Mouse (Mus musculus) lung, postnatal 0 days (tissue): ENCODE data around the gene Fgf7. TPM values are rescaled to one million over a fixed set of nuclear protein-coding genes. Genes with fewer than 3 reads are reported as not detected.

Experiments
- ATAC-seq: fragments of 200-750 bp; cut with Nextera tagmentation; 2 replicates; pipeline ENCODE4 v1.8.0; 2017; ENCODE audit warnings: moderate library complexity
- DNase-seq: peaks from one replicate; pipeline ENCODE4 v3.0.0-alpha.2; 2016; ENCODE audit warnings: low spot score
- H3K27ac ChIP-seq: fragments of 300-500 bp; sonication (generic); 2 replicates; pipeline ENCODE4 v1.5.1; 2014; ENCODE audit warnings: antibody characterized with exemption, mild to moderate bottlenecking, low read length, mixed read lengths
- H3K27me3 ChIP-seq: fragments of 300-500 bp; sonication (generic); replicated peaks from 2 replicates; pipeline ENCODE4 v1.6.1; 2014; ENCODE audit warnings: low read length, mixed read lengths; ENCODE audit not compliant: insufficient read depth
- H3K36me3 ChIP-seq: fragments of 300-500 bp; sonication (generic); 2 replicates; pipeline ENCODE4 v1.6.1; 2014; ENCODE audit warnings: low read length, mixed read lengths; ENCODE audit not compliant: insufficient read depth
- H3K4me1 ChIP-seq: fragments of 300-500 bp; sonication (generic); 2 replicates; pipeline ENCODE4 v1.6.1; 2014; ENCODE audit warnings: antibody characterized with exemption, low read depth, low read length, mixed read lengths; ENCODE audit not compliant: insufficient read depth
- H3K4me2 ChIP-seq: fragments of 300-500 bp; sonication (generic); replicated peaks from 2 replicates; pipeline ENCODE4 v1.6.1; 2014; ENCODE audit warnings: low read depth, mild to moderate bottlenecking, low read length, moderate library complexity, mixed read lengths
- H3K4me3 ChIP-seq: fragments of 300-500 bp; sonication (generic); 2 replicates; pipeline ENCODE4 v1.5.1; 2014; ENCODE audit warnings: low read depth, low read length
- H3K9ac ChIP-seq: fragments of 300-500 bp; sonication (generic); replicated peaks from 2 replicates; pipeline ENCODE4 v1.6.1; 2014; ENCODE audit warnings: low read depth, mild to moderate bottlenecking
- H3K9me3 ChIP-seq: fragments of 300-500 bp; sonication (generic); 2 replicates; pipeline ENCODE4 v1.6.1; 2016; ENCODE audit warnings: low read length, mixed read lengths
- CTCF ChIP-seq: IDR thresholded peaks from 2 replicates; pipeline ENCODE4 v1.5.1; 2016; ENCODE audit warnings: antibody characterized with exemption, mild to moderate bottlenecking
- EP300 ChIP-seq: IDR thresholded peaks from 2 replicates; pipeline ENCODE4 v1.6.1; 2016; ENCODE audit warnings: antibody characterized with exemption, mild to moderate bottlenecking, control low read depth
- WGBS: fragments of 180-500 bp; shearing (Covaris S2); extraction: QIAGEN DNeasy Blood & Tissue Kit; methylation state at CpG from one replicate; pipeline ENCODE4 v1.1.7; 2014; 5-methylcytosine and 5-hydroxymethylcytosine counted together
- polyA plus RNA-seq: library from polyadenylated mRNA; unstranded; fragments of >200 nt; fragmentation: Nextera tagmentation; extraction: Ambion mirVana; gene quantifications from 2 replicates; pipeline ENCODE4 v1.2.1, GENCODE M21; 2015

The Fgf7 gene
- polyA plus RNA-seq, 1 experiment from 2014 or later: 10.6 TPM

GRCm38 (mm10) chr2:126039414-126039891 is 5.0 kb downstream of the Fgf7 start:
- no peak overlapping the region for H3K9ac ChIP-seq
- DNase-seq (peak; percentile 88), ATAC-seq (peak; percentile 91)
- H3K4me1 ChIP-seq: no peaks in the 10 kb centered on the region; the same call in 1 of the 2 replicates
- no peak overlapping the region for H3K4me3 ChIP-seq
- 35% methylated on average over 4 of the region's 4 CpGs for WGBS
- H3K36me3 ChIP-seq: no peaks in the 10 kb centered on the region
- H3K9me3 ChIP-seq: no peaks in the 10 kb centered on the region
- H3K27ac ChIP-seq: peak overlapping the region; percentile 63; the same call in 1 of the 2 replicates
- H3K4me2 ChIP-seq: 0 out of 2 replicates have a peak overlapping the region, but pooled peaks have one; percentile 25
- no peaks in the 10 kb centered on the region for H3K27me3 ChIP-seq
- peak; percentile 63 for TF ChIP-seq EP300
- no peak for TF ChIP-seq CTCF

GRCm38 (mm10) chr2:126040651-126041050 is 6.2 kb downstream of the Fgf7 start:
- H3K27me3 ChIP-seq: no peaks in the 10 kb centered on the region
- no peak for DNase-seq
- TF ChIP-seq EP300 (no peak), CTCF (no peak)
- no peak overlapping the region for H3K9ac ChIP-seq
- no peak for ATAC-seq
- H3K4me2 ChIP-seq: no peak overlapping the region
- no peaks in the 10 kb centered on the region; the same call in 1 of the 2 replicates for H3K4me1 ChIP-seq
- H3K36me3 ChIP-seq: no peaks in the 10 kb centered on the region
- WGBS: 62% methylated on average over 2 of the region's 2 CpGs
- H3K27ac ChIP-seq: peak overlapping the region; percentile 20; the same call in 1 of the 2 replicates
- H3K9me3 ChIP-seq: no peaks in the 10 kb centered on the region
- no peak overlapping the region for H3K4me3 ChIP-seq

GRCm38 (mm10) chr2:126041237-126041636 is 6.8 kb downstream of the Fgf7 start:
- Histone ChIP-seq H3K27me3 (no peaks in the 10 kb centered on the region), H3K4me2 (no peak overlapping the region), H3K4me3 (no peak overlapping the region), H3K9me3 (no peaks in the 10 kb centered on the region), H3K27ac (no peak overlapping the region), H3K4me1 (no peaks in the 10 kb centered on the region; the same call in 1 of the 2 replicates), H3K9ac (no peak overlapping the region), H3K36me3 (no peaks in the 10 kb centered on the region)
- DNase-seq (no peak), ATAC-seq (no peak)
- no peak for TF ChIP-seq CTCF
- no peak for TF ChIP-seq EP300
- 86% methylated on average over 6 of the region's 6 CpGs for WGBS

- DNase-seq (no peak), ATAC-seq (no peak)
- no peaks in the 10 kb centered on the region; the same call in 1 of the 2 replicates for H3K4me1 ChIP-seq
- H3K27me3 ChIP-seq: no peaks in the 10 kb centered on the region
- H3K4me3 ChIP-seq: no peak overlapping the region
- H3K27ac ChIP-seq: no peak overlapping the region
- no peaks in the 10 kb centered on the region for H3K9me3 ChIP-seq
- WGBS: 69% methylated on average over 3 of the region's 3 CpGs
- TF ChIP-seq EP300 (no peak), CTCF (no peak)
- H3K36me3 ChIP-seq: no peaks in the 10 kb centered on the region
- no peak overlapping the region for H3K4me2 ChIP-seq
- H3K9ac ChIP-seq: no peak overlapping the region
Measured at GRCm38 (mm10) chr2:126042674-126043073, 8.2 kb downstream of the Fgf7 start.

GRCm38 (mm10) chr2:126045621-126046020 is 11.2 kb downstream of the Fgf7 start:
- Histone ChIP-seq H3K27me3 (no peaks in the 10 kb centered on the region), H3K4me2 (no peak overlapping the region), H3K9me3 (no peaks in the 10 kb centered on the region), H3K9ac (no peak overlapping the region), H3K4me3 (no peak overlapping the region), H3K36me3 (no peaks in the 10 kb centered on the region), H3K27ac (no peak overlapping the region), H3K4me1 (no peaks in the 10 kb centered on the region; the same call in 1 of the 2 replicates)
- DNase-seq: no peak
- no peak for ATAC-seq
- TF ChIP-seq EP300: no peak
- no peak for TF ChIP-seq CTCF
- WGBS: 83% methylated on average over 5 of the region's 5 CpGs

GRCm38 (mm10) chr2:126052749-126053557 is 18.5 kb downstream of the Fgf7 start:
- Histone ChIP-seq H3K36me3 (no peaks in the 10 kb centered on the region), H3K4me1 (no peaks in the 10 kb centered on the region), H3K4me2 (no peak overlapping the region), H3K9me3 (no peaks in the 10 kb centered on the region), H3K27me3 (no peaks in the 10 kb centered on the region), H3K9ac (no peak overlapping the region), H3K4me3 (no peak overlapping the region), H3K27ac (no peak overlapping the region)
- 23% methylated on average over 6 of the region's 6 CpGs for WGBS
- DNase-seq (no peak), ATAC-seq (no peak)
- TF ChIP-seq CTCF (no peak), EP300 (no peak)
